ENCODE assay signal across 11 mouse cellular contexts in the genomic region with DNA sequence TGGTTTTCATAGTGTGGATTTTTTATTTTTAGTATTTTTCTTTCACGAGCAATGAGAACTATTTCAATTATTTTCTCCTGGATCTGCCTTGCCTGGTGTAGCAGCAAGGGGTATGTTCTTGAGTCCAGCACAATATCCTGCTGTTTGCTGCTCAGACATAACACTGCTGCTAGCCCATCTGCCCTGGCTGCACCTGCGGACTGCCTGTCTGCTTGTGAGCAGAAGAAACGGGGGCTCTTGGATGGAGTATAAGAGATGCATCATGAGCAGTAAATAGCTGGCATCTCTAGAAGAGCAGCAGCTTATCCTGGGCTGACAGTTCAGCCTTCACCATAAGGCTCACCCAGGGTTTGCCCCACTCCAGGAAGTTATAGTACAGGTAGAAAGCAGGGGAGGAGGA.
"Had no signal": no experiment of that assay in that cellular context is flagged by ENCODE, and none has a peak within 500 bp of the region (broad histone marks: within the 10 kb centered on the region; RNA-seq: fewer than 3 reads in every experiment).

No protein-coding gene starts in this region.

- H3K36me3 ChIP-seq: limb, embryonic 15.5 days; liver, embryonic 12.5 days; midbrain, embryonic 13.5 days; neural tube, embryonic 13.5 days; stomach, embryonic 15.5 days had no signal

- H3K4me3 ChIP-seq: left cerebral cortex, adult 2 months; limb, embryonic 15.5 days; liver, embryonic 12.5 days; midbrain, embryonic 13.5 days; neural tube, embryonic 13.5 days; stomach, embryonic 15.5 days had no signal

- H3K4me1 ChIP-seq: limb, embryonic 15.5 days; liver, embryonic 12.5 days; midbrain, embryonic 13.5 days; neural tube, embryonic 13.5 days; stomach, embryonic 15.5 days had no signal

- H3K4me2 ChIP-seq: limb, embryonic 15.5 days; liver, embryonic 12.5 days; lung, embryonic 14.5 days; midbrain, embryonic 13.5 days; neural tube, embryonic 13.5 days; stomach, embryonic 15.5 days had no signal

- H3K9ac ChIP-seq: limb, embryonic 15.5 days; liver, embryonic 12.5 days; lung, embryonic 14.5 days; midbrain, embryonic 13.5 days; neural tube, embryonic 13.5 days; stomach, embryonic 15.5 days had no signal

- DNase-seq: lung, embryonic 14.5 days; lung, postnatal 10 days; right cerebral cortex, postnatal 14 days; thymus, postnatal 36 days had no signal

- H3K27me3 ChIP-seq: limb, embryonic 15.5 days; liver, embryonic 12.5 days; midbrain, embryonic 13.5 days; neural tube, embryonic 13.5 days; stomach, embryonic 15.5 days had no signal

- ATAC-seq: liver, embryonic 12.5 days; midbrain, embryonic 13.5 days had no signal

- H3K9me3 ChIP-seq: limb, embryonic 15.5 days; liver, embryonic 12.5 days; midbrain, embryonic 13.5 days; neural tube, embryonic 13.5 days; stomach, embryonic 15.5 days had no signal

- H3K27ac ChIP-seq: kidney, postnatal 0 days; left cerebral cortex, adult 2 months; limb, embryonic 15.5 days; liver, embryonic 12.5 days; midbrain, embryonic 13.5 days; neural tube, embryonic 13.5 days; stomach, embryonic 15.5 days had no signal
